Mouse (Mus musculus): ENCODE measurements around the gene Mettl7a3. TPM values are rescaled to one million over a fixed set of nuclear protein-coding genes. Genes with fewer than 3 reads are reported as not detected.

The Mettl7a3 gene
- polyA plus RNA-seq, 1 experiment from 2014 or later = not detected

Other genes with a start within 250 kb of the Mettl7a3 start
- 48.4 and 57.8 TPM in 2 replicates for gene Atf1, start 107.1 kb upstream of the Mettl7a3 start, polyA plus RNA-seq (2014; fragmentation: Nextera tagmentation; extraction: Ambion mirVana)
- not detected in 2 replicates for gene Tmprss12, start 54.1 kb upstream of the Mettl7a3 start, polyA plus RNA-seq (2014; fragmentation: Nextera tagmentation; extraction: Ambion mirVana)
- gene Mettl7a1, start 30.8 kb upstream of the Mettl7a3 start, polyA plus RNA-seq (2014; fragmentation: Nextera tagmentation; extraction: Ambion mirVana) = 10.0 and 17.4 TPM in 2 replicates
- gene Methig1, start 18.2 kb downstream of the Mettl7a3 start, polyA plus RNA-seq (2014; fragmentation: Nextera tagmentation; extraction: Ambion mirVana) = 0.27 and 0.87 TPM in 2 replicates
- not detected in 2 replicates for gene Mettl7a2, start 18.3 kb downstream of the Mettl7a3 start, polyA plus RNA-seq (2014; fragmentation: Nextera tagmentation; extraction: Ambion mirVana)
- gene Higd1c, start 29.6 kb downstream of the Mettl7a3 start, polyA plus RNA-seq (2014; fragmentation: Nextera tagmentation; extraction: Ambion mirVana) = 0.77 TPM in 1 of 2 replicates, not detected in the other
- 0.14 TPM in 1 of 2 replicates, not detected in the other for gene Gm5475, start 87.2 kb downstream of the Mettl7a3 start, polyA plus RNA-seq (2014; fragmentation: Nextera tagmentation; extraction: Ambion mirVana)
- gene Slc11a2, start 90.1 kb downstream of the Mettl7a3 start, polyA plus RNA-seq (2014; fragmentation: Nextera tagmentation; extraction: Ambion mirVana) = 16.4 and 22.6 TPM in 2 replicates
- 19.2 and 25.4 TPM in 2 replicates for gene Letmd1, start 134.1 kb downstream of the Mettl7a3 start, polyA plus RNA-seq (2014; fragmentation: Nextera tagmentation; extraction: Ambion mirVana)
- 14.5 and 18.6 TPM in 2 replicates for gene Csrnp2, start 160.6 kb downstream of the Mettl7a3 start, polyA plus RNA-seq (2014; fragmentation: Nextera tagmentation; extraction: Ambion mirVana)
- 17.7 and 32.9 TPM in 2 replicates for gene Tfcp2, start 217.1 kb downstream of the Mettl7a3 start, polyA plus RNA-seq (2014; fragmentation: Nextera tagmentation; extraction: Ambion mirVana)